Mouse (Mus musculus) heart, postnatal 0 days (tissue): ENCODE results near the gene Barx1. TPM values are rescaled to one million over a fixed set of nuclear protein-coding genes. Genes with fewer than 3 reads are reported as not detected.

ENCODE experiments used
- ATAC-seq: fragments of 200-750 bp; cut with Nextera tagmentation; 2 replicates; pipeline ENCODE4 v1.8.0; 2017; ENCODE audit warnings: low read depth, moderate number of reproducible peaks, moderate library complexity; ENCODE audit not compliant: insufficient read depth
- DNase-seq: peaks from one replicate; pipeline ENCODE4 v3.0.0-alpha.2; 2016; ENCODE audit warnings: low spot score
- H3K27ac ChIP-seq: fragments of 300-500 bp; sonication (generic); 2 replicates; pipeline ENCODE4 v1.5.1; 2014; ENCODE audit warnings: low read depth, mild to moderate bottlenecking
- H3K27me3 ChIP-seq: fragments of 300-500 bp; sonication (generic); 2 replicates; pipeline ENCODE4 v1.6.1; 2014; ENCODE audit warnings: low read length, mixed read lengths; ENCODE audit not compliant: control insufficient read depth, insufficient read depth
- H3K36me3 ChIP-seq: fragments of 300-500 bp; sonication (generic); replicated peaks from 2 replicates; pipeline ENCODE4 v1.6.1; 2014; ENCODE audit warnings: low read length, mixed read lengths; ENCODE audit not compliant: control insufficient read depth, insufficient read depth
- H3K4me1 ChIP-seq: fragments of 300-500 bp; sonication (generic); 2 replicates; pipeline ENCODE4 v1.6.1; 2014; ENCODE audit warnings: antibody characterized with exemption; ENCODE audit not compliant: control insufficient read depth, insufficient read depth
- H3K4me2 ChIP-seq: fragments of 300-500 bp; sonication (generic); 2 replicates; pipeline ENCODE4 v1.6.1; 2014; ENCODE audit warnings: low read depth, mild to moderate bottlenecking, low read length, moderate library complexity
- H3K4me3 ChIP-seq: fragments of 300-500 bp; sonication (generic); 2 replicates; pipeline ENCODE4 v1.5.1; 2014; ENCODE audit warnings: low read depth, low read length
- H3K9ac ChIP-seq: fragments of 300-500 bp; sonication (generic); replicated peaks from 2 replicates; pipeline ENCODE4 v1.6.1; 2014; ENCODE audit warnings: low read depth, low read length, mixed read lengths
- H3K9me3 ChIP-seq: fragments of 300-500 bp; sonication (generic); replicated peaks from 2 replicates; pipeline ENCODE4 v1.6.1; 2016; ENCODE audit warnings: low read length; ENCODE audit not compliant: control insufficient read depth
- CTCF ChIP-seq: IDR thresholded peaks from 2 replicates; pipeline ENCODE4 v1.5.1; 2016; ENCODE audit warnings: antibody characterized with exemption, control low read depth, low read depth
- EP300 ChIP-seq: IDR thresholded peaks from 2 replicates; pipeline ENCODE4 v1.6.1; 2016; ENCODE audit warnings: antibody characterized with exemption, low read depth
- WGBS: fragments of 180-500 bp; shearing (Covaris S2); extraction: QIAGEN DNeasy Blood & Tissue Kit; methylation state at CpG from one replicate; pipeline ENCODE4 v1.1.7; 2014; 5-methylcytosine and 5-hydroxymethylcytosine counted together
- polyA plus RNA-seq: library from polyadenylated mRNA; unstranded; fragments of >200 nt; fragmentation: Nextera tagmentation; extraction: Ambion mirVana; gene quantifications from 2 replicates; pipeline ENCODE4 v1.2.1, GENCODE M21; 2015
- total RNA-seq: library from RNA; depleted of rRNA; stranded (reverse); fragments of >200 nt; gene quantifications from 2 replicates; pipeline ENCODE4 v1.2.3, GENCODE M21; 2014; ENCODE audit warnings: low replicate concordance

Gene Barx1
- total and polyA plus RNA-seq, 2 experiments from 2014 or later, result not detected

GRCm38 (mm10) chr13:48646696-48647095 is 16.1 kb upstream of the Barx1 start:
- WGBS, result 85% methylated on average over 4 of the region's 4 CpGs
- no peak for ATAC-seq
- Histone ChIP-seq H3K36me3 (no peaks in the 10 kb centered on the region), H3K9ac (no peak overlapping the region), H3K27me3 (no peaks in the 10 kb centered on the region), H3K4me3 (no peak overlapping the region), H3K9me3 (no peaks in the 10 kb centered on the region), H3K4me1 (no peaks in the 10 kb centered on the region), H3K27ac (no peak overlapping the region), H3K4me2 (no peak overlapping the region)
- DNase-seq, result no peak
- no peak for TF ChIP-seq EP300
- TF ChIP-seq CTCF, result no peak

GRCm38 (mm10) chr13:48650615-48651014 is 12.2 kb upstream of the Barx1 start:
- DNase-seq, result no peak
- WGBS, result 0% methylated on average over 1 of the region's 1 CpGs

GRCm38 (mm10) chr13:48651132-48652065 is 11.4 kb upstream of the Barx1 start:
- 30% methylated on average over 6 of the region's 6 CpGs for WGBS
- H3K4me2 ChIP-seq, result no peak overlapping the region
- H3K4me3 ChIP-seq, result no peak overlapping the region
- H3K4me1 ChIP-seq, result no peaks in the 10 kb centered on the region
- no peaks in the 10 kb centered on the region for H3K36me3 ChIP-seq
- no peaks in the 10 kb centered on the region for H3K9me3 ChIP-seq
- H3K9ac ChIP-seq, result no peak overlapping the region
- ATAC-seq (no peak), DNase-seq (no peak)
- no peak overlapping the region for H3K27ac ChIP-seq
- peaks cover 33% of the 10 kb centered on the region for H3K27me3 ChIP-seq
- TF ChIP-seq EP300 (no peak), CTCF (no peak)

More at GRCm38 (mm10) chr13:48650615-48651014, 12.2 kb upstream of the Barx1 start:
- no peaks in the 10 kb centered on the region for H3K9me3 ChIP-seq
- ATAC-seq, result no peak
- peaks cover 26% of the 10 kb centered on the region for H3K27me3 ChIP-seq
- H3K4me3 ChIP-seq, result no peak overlapping the region
- no peaks in the 10 kb centered on the region for H3K36me3 ChIP-seq
- TF ChIP-seq EP300, result no peak
- TF ChIP-seq CTCF, result peak; percentile 61
- no peak overlapping the region for H3K27ac ChIP-seq
- H3K9ac ChIP-seq, result no peak overlapping the region
- no peak overlapping the region for H3K4me2 ChIP-seq
- no peaks in the 10 kb centered on the region for H3K4me1 ChIP-seq

- ATAC-seq, result 0 out of 2 replicates have a peak, but pooled peaks have one; percentile 50
- TF ChIP-seq CTCF (peak; percentile 74), EP300 (no peak)
- Histone ChIP-seq H3K4me1 (no peaks in the 10 kb centered on the region), H3K4me3 (no peak overlapping the region), H3K4me2 (no peak overlapping the region), H3K27ac (no peak overlapping the region), H3K27me3 (peaks cover 60% of the 10 kb centered on the region), H3K9me3 (no peaks in the 10 kb centered on the region), H3K9ac (no peak overlapping the region), H3K36me3 (no peaks in the 10 kb centered on the region)
- WGBS, result 7% methylated on average over 14 of the region's 14 CpGs
- peak; percentile 47 for DNase-seq
Measured at GRCm38 (mm10) chr13:48653788-48654770, 8.7 kb upstream of the Barx1 start.

- H3K4me2 ChIP-seq, result no peak overlapping the region
- no peak overlapping the region for H3K9ac ChIP-seq
- H3K9me3 ChIP-seq, result no peaks in the 10 kb centered on the region
- ATAC-seq, result peak; percentile 59; the same call in 1 of the 2 replicates
- H3K27me3 ChIP-seq, result peaks cover 76% of the 10 kb centered on the region
- H3K27ac ChIP-seq, result no peak overlapping the region
- H3K4me1 ChIP-seq, result no peaks in the 10 kb centered on the region
- 3% methylated on average over 8 of the region's 8 CpGs for WGBS
- peak; percentile 81 for DNase-seq
- TF ChIP-seq CTCF (peak; percentile 79), EP300 (no peak)
- H3K36me3 ChIP-seq, result no peaks in the 10 kb centered on the region
- no peak overlapping the region for H3K4me3 ChIP-seq
Measured at GRCm38 (mm10) chr13:48655637-48656036, 7.2 kb upstream of the Barx1 start.
